Comparison of ENCODE assay signal across 8 mouse cellular contexts in the genomic region with DNA sequence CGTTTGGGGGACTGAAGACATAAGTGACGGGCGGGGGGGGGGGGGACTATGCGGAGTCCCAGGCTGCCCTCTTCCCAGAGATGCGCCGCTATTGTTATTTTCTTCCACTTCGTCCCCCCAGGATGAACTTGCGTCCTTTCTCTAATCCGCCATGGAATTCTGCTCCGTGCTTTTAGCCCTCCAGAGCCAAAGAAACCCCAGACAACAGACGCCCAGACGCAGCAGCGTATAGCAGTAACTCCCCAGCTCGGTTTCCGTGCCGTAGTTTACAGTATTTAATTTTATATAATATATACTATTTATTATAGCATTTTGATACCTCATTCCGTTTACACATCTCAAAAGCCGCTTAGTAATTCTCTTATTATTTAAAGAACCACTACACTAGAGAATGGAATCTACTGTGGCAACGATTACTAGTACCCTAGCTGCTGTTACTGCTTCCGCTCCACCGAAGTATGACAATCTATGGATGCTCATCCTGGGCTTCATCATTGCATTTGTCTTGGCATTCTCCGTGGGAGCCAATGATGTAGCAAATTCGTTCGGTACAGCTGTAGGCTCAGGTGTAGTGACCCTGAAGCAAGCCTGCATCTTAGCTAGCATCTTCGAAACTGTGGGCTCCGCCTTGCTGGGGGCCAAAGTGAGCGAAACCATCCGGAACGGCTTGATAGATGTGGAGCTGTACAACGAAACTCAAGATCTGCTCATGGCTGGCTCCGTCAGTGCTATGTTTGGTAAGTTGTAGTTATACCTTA. TPM values are rescaled to one million over a fixed set of nuclear protein-coding genes. Genes with fewer than 3 reads are reported as not detected.
DNase-seq lines count a peak whose midpoint lies in the region; ATAC-seq and TF ChIP-seq lines count a peak whose summit lies in the region.

No protein-coding gene starts in this region.

- no peak overlapping the region for H3K27ac ChIP-seq in brown adipose tissue, adult 24 weeks (replicated peaks; ENCODE audit: low read depth, low read length)
- peak overlapping the region; percentile 24 for H3K27ac ChIP-seq in embryonic fibroblast, embryonic 13.5 days (ENCODE audit: insufficient read depth, low read length)
- peak overlapping the region; percentile 90; the same call in 1 of the 2 replicates for H3K27ac ChIP-seq in intestine, embryonic 14.5 days (ENCODE audit: low read depth)
- H3K27ac ChIP-seq in midbrain, embryonic 13.5 days = peak overlapping the region; percentile 93

- no peak for TF ChIP-seq CTCF in embryonic fibroblast, embryonic 13.5 days (IDR thresholded peaks at IDR 0.05; ENCODE audit: borderline replicate concordance, insufficient read depth, low read length)

- intact Hi-C loops in left cerebral cortex, postnatal 14 days (cut with DNase I) = loop anchor here (2.0 kb wide), 1 partner anchor 69 kb away; no protein-coding TSS in a partner anchor

- peaks cover 2% of the 10 kb centered on the region; the same call in 1 of the 2 replicates for H3K4me1 ChIP-seq in brown adipose tissue, adult 24 weeks (ENCODE audit: control insufficient read depth, insufficient read depth, insufficient read length, low read length)
- no peaks in the 10 kb centered on the region for H3K4me1 ChIP-seq in embryonic fibroblast, embryonic 13.5 days (ENCODE audit: control insufficient read depth, insufficient read depth, low read length)
- peaks cover 15% of the 10 kb centered on the region for H3K4me1 ChIP-seq in intestine, embryonic 14.5 days (replicated peaks; ENCODE audit: control insufficient read depth, insufficient read depth, low read length)
- peaks cover 32% of the 10 kb centered on the region for H3K4me1 ChIP-seq in midbrain, embryonic 13.5 days (replicated peaks)

- H3K4me3 ChIP-seq in brown adipose tissue, adult 24 weeks (ENCODE audit: insufficient read depth, low read depth, low read length) = peak overlapping the region; percentile 55
- peak overlapping the region; percentile 67 for H3K4me3 ChIP-seq in embryonic fibroblast, embryonic 13.5 days (ENCODE audit: insufficient read depth, low read length)
- peak overlapping the region; percentile 67 for H3K4me3 ChIP-seq in intestine, embryonic 14.5 days (ENCODE audit: low read depth, low read length)
- peak overlapping the region; percentile 88 for H3K4me3 ChIP-seq in midbrain, embryonic 13.5 days (replicated peaks)

- WGBS in intestine, embryonic 14.5 days = 12% methylated on average over 31 of the region's 31 CpGs
- 18% methylated on average over 28 of the region's 31 CpGs for WGBS in midbrain, embryonic 13.5 days

- peak; percentile 28 to 45 for DNase-seq in left cerebral cortex, postnatal 14 days (ENCODE audit: low spot score in 2 of 2)
- no peak for DNase-seq in left cerebral cortex, adult 8-10 months (ENCODE audit: low spot score in 2 of 2)
- peak; percentile 66 for DNase-seq in intestine, embryonic 14.5 days (ENCODE audit: low spot score)
- DNase-seq in yolk sac, embryonic 10.5 days (ENCODE audit: low spot score) = no peak
- no peak for DNase-seq in adrenal gland, adult 18-20 months (ENCODE audit: low spot score in 2 of 2)

- peak; percentile 9; the same call in 1 of the 2 replicates for TF ChIP-seq POLR2A in embryonic fibroblast, embryonic 13.5 days (IDR thresholded peaks at IDR 0.05; ENCODE audit: low read depth, low read length)

- no peaks in the 10 kb centered on the region for H3K27me3 ChIP-seq in intestine, embryonic 14.5 days (replicated peaks; ENCODE audit: control insufficient read depth, insufficient read depth, low read length)
- H3K27me3 ChIP-seq in midbrain, embryonic 13.5 days = no peaks in the 10 kb centered on the region

- peak overlapping the region; percentile 92 for H3K4me2 ChIP-seq in intestine, embryonic 14.5 days (ENCODE audit: low read length)
- H3K4me2 ChIP-seq in midbrain, embryonic 13.5 days (replicated peaks) = peak overlapping the region; percentile 90

- no peaks in the 10 kb centered on the region for H3K9me3 ChIP-seq in intestine, embryonic 14.5 days (ENCODE audit: control insufficient read depth, low read length)
- no peaks in the 10 kb centered on the region for H3K9me3 ChIP-seq in midbrain, embryonic 13.5 days

- no peak for ATAC-seq in intestine, embryonic 14.5 days (replicated peaks; ENCODE audit: low FRiP score, low TSS enrichment, low read depth)
- ATAC-seq in midbrain, embryonic 13.5 days = peak; percentile 10

- H3K36me3 ChIP-seq in intestine, embryonic 14.5 days (ENCODE audit: control insufficient read depth, insufficient read depth, low read length) = peaks cover 43% of the 10 kb centered on the region
- peaks cover 29% of the 10 kb centered on the region for H3K36me3 ChIP-seq in midbrain, embryonic 13.5 days

- H3K9ac ChIP-seq in intestine, embryonic 14.5 days (ENCODE audit: low read length) = peak overlapping the region; percentile 91
- H3K9ac ChIP-seq in midbrain, embryonic 13.5 days (replicated peaks) = peak overlapping the region; percentile 90

RNA-seq across cellular contexts. Expression of gene Slc20a1, which starts 0.9 kb away (rescaled TPM):
- total RNA-seq in left cerebral cortex, postnatal 14 days (2021) = 100 to 1,000 TPM; 127 to 130 TPM
- total RNA-seq in left cerebral cortex, adult 8-10 months (2022) = 100 to 1,000 TPM; 136 to 167 (median 155) TPM
- 5.6 and 7.3 TPM in 2 replicates for polyA plus RNA-seq in brown adipose tissue, adult 24 weeks (2012; ENCODE audit: insufficient read depth, insufficient read length, missing spikeins)
- polyA plus RNA-seq in embryonic fibroblast, embryonic 13.5 days (2011; ENCODE audit: insufficient read length, low read depth, missing spikeins) = 141 and 186 TPM in 2 replicates
- polyA plus RNA-seq in intestine, embryonic 14.5 days (2014; fragmentation: Nextera tagmentation; extraction: Ambion mirVana) = 61.1 and 67.8 TPM in 2 replicates
- 52.4 and 53.1 TPM in 2 replicates for polyA plus RNA-seq in midbrain, embryonic 13.5 days (2015; fragmentation: Nextera tagmentation; extraction: Ambion mirVana)
- total RNA-seq in adrenal gland, adult 18-20 months (2021) = 10 to 100 TPM; 14.1 to 19.4 TPM

Comparison
In these comparisons a context has a peak if more than half of its experiments do, and no peak if none do; other contexts are left out.
1. DNase-seq: peak in left cerebral cortex, postnatal 14 days (2 of 2) and intestine, embryonic 14.5 days (single experiment); none in left cerebral cortex, adult 8-10 months (0 of 2), yolk sac, embryonic 10.5 days (single experiment) and adrenal gland, adult 18-20 months (0 of 2).
2. Peak in every context shown above with its lines, with median percentiles within 50 percentile points of each other: H3K4me3 ChIP-seq.